Mouse (Mus musculus): Measurements from ENCODE around the gene Nr2c1.

Nr2c1 gene

GRCm38 (mm10) chr10:94147756-94148531 lies at the start of gene Nr2c1:
Gene Nr2c1, plus strand, starts transcription at chr10:94148023.
- DNase-seq (ENCODE audit: low spot score in 2 of 2), result peak; percentile 82 to 93

- no peak for DNase-seq (ENCODE audit: low spot score in 2 of 2)
Observed at GRCm38 (mm10) chr10:94098100-94098499, 49.7 kb upstream of the Nr2c1 start.

GRCm38 (mm10) chr10:94105498-94105897 lies 42.3 kb upstream of the Nr2c1 start:
- DNase-seq (ENCODE audit: low spot score in 2 of 2), result no peak

- no peak for DNase-seq (ENCODE audit: low spot score in 2 of 2)
Observed at GRCm38 (mm10) chr10:94107168-94107567, 40.7 kb upstream of the Nr2c1 start.

DNA sequence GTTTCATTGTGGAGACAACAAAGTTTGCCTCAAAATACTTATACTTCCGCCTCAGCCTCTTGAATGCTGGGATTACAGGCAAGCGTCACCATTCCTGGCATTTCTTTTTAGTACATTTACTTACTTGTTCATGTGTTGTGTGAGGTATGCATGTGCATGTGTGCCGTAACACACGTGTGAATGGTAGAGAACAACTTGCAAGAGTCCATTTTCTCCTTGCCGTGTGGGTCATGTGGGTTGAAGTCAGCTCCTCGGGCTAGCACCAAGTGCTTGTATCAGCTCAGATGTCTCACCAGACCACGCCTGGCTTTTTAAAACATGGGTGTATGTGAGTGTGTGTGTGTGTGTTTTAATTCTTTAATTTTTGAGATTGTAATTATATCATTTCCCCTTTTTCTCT lies 40.2 kb upstream of the Nr2c1 start:
- no peak for DNase-seq (ENCODE audit: low spot score in 2 of 2)

DNA sequence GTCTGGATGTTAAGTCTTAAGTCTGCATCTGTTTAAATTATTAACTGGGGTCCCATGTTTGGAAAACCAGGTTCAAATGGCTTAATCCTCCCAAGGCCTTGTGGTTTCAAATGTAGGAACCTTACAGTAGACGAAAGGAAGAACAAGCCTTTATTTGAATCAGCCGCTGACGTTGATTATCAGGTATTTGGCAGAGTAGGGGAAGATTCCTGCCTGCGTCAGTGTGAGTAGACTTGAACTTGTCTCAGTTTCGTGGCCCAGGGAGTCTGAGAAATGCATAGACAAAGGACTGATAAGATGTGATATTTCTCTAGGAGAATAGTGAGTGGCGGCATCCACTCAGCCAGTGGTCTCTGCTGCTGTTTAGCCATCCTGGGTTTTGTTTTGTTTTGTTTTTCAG lies 39.0 kb upstream of the Nr2c1 start:
- DNase-seq (ENCODE audit: low spot score in 2 of 2), result no peak

- DNase-seq (ENCODE audit: low spot score in 2 of 2), result no peak
Observed at GRCm38 (mm10) chr10:94110834-94111754, 36.7 kb upstream of the Nr2c1 start.

GRCm38 (mm10) chr10:94112207-94112606 lies 35.6 kb upstream of the Nr2c1 start:
- DNase-seq (ENCODE audit: low spot score in 2 of 2), result no peak

- DNase-seq (ENCODE audit: low spot score in 2 of 2), result peak in 1 of 2 experiments; percentile 87
Observed at GRCm38 (mm10) chr10:94115893-94116599, 31.8 kb upstream of the Nr2c1 start.

DNA sequence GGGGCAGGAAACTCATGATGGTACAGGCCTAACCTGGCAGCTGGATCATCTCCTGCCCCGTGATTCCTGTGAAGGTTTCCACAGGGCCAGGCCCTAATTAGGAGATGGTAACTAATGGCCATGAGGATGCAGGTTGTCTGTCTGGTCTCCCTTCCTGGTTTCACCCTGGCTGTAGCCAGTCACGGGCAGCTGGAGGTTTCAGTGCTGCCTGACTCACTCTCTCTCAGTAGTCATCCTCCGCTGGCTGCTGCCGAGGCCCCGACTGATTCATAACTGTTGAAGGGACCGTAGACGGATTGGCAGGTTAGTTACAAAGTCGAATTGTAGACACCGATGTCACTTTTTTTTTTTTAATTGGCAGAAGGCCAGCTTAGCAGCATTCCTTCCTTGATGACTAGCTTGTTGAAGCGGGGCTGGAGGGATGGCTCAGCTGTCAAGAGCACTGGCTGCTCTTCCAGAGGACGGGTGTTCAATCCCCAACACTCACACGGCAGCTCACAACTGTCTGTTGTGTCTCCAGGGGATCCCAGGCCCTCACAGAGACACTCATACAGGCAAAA lies 31.0 kb upstream of the Nr2c1 start:
- DNase-seq (ENCODE audit: low spot score in 2 of 2), result no peak

DNA sequence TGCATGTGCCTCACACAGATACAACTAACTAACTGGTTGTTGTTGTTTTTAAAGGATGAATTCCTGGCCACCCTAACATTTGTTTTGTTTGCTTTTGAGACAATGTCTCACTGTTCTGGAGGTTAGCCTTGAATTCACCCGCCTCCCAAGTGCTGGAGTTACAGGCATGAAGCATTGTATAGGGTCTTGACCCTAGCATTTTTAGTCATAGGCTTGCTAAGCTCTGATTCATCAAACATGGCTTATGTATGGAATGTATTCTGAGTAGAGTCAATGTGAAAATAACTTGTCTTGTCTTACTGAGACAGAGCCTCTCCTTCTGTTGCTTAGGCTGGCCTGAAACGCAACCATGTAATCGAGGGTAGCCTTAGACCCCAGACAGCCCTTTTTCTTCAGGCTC lies 29.9 kb upstream of the Nr2c1 start:
- no peak for DNase-seq (ENCODE audit: low spot score in 2 of 2)

- DNase-seq (ENCODE audit: low spot score in 2 of 2), result no peak
Observed at GRCm38 (mm10) chr10:94118993-94119392, 28.8 kb upstream of the Nr2c1 start.

DNA sequence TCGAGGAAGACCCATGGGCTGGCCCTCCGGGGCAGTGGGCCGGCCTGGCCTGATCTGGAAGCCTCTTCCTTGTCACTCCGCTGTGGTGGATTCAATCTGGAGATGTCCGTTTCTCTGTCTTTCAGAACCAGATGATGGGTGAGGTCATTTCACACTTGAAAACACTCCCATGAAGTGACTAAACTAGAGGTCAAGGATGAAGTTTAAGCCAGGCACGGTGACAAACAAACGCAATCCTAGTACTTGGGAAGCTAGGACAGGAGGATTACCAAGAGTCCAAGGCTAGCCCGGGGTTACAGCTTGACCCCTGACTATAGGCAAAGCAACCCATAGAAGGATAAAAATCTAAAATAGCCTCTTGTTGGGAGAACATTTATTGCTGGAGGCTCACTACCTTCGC lies 27.1 kb upstream of the Nr2c1 start:
- no peak for DNase-seq (ENCODE audit: low spot score in 2 of 2)

- no peak for DNase-seq (ENCODE audit: low spot score in 2 of 2)
Observed at GRCm38 (mm10) chr10:94122595-94122994, 25.2 kb upstream of the Nr2c1 start.

GRCm38 (mm10) chr10:94123581-94123980 lies 24.2 kb upstream of the Nr2c1 start:
- DNase-seq (ENCODE audit: low spot score in 2 of 2), result no peak

GRCm38 (mm10) chr10:94124376-94124775 lies 23.4 kb upstream of the Nr2c1 start:
- DNase-seq (ENCODE audit: low spot score in 2 of 2), result no peak

- peak; percentile 74 to 89 for DNase-seq (ENCODE audit: low spot score in 2 of 2)
Observed at GRCm38 (mm10) chr10:94129680-94130119, 18.1 kb upstream of the Nr2c1 start.

DNA sequence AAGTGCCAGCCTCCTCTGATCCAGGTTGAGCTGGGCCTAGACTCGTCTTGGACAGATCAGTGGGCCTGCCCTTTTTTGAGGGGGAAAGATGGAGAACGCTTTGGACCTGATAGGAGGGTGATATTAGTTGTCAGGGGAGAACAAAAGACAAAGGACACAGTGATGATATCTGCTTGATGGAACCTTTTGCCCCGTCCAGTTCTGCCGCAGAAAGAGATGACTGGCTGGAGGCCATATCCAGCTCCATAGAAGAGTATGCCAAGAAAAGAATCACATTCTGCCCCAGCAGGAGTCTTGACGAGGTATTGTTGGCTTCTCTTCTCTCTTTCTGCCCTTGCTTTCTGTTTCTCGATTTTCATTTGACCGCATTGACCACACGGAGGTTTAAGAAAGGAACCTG lies 14.7 kb upstream of the Nr2c1 start:
- no peak for DNase-seq (ENCODE audit: low spot score in 2 of 2)

DNA sequence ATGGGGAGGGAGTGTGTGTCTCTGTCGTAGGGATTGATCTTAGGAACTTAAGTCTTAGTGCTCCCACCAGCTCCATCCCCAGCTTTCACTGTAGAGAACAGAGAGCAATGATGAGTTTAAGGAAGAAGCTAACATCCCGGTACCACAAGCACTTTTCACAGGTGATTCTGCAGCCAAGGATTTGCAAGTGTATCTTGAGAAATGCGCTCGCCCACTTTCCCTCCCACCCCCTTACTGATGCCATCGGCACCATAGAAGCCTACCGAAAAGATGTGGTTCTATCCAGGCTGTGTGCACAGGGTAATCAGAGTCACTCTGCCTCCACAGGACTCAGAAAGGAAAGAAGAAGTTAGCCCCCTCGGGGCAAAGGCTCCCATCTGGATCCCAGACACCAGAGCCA lies 14.1 kb upstream of the Nr2c1 start:
- peak in 1 of 2 experiments; percentile 33 for DNase-seq (ENCODE audit: low spot score in 2 of 2)

- DNase-seq (ENCODE audit: low spot score in 2 of 2), result peak in 1 of 2 experiments; percentile 22
Observed at GRCm38 (mm10) chr10:94134535-94135390, 13.1 kb upstream of the Nr2c1 start.
